Mouse (Mus musculus): ENCODE measurements around the gene Nr4a1.
A peak's percentile ranks its signal among the peaks of the same experiment; 100 is the strongest.

Gene Nr4a1

GRCm38 (mm10) chr15:101315832-101316231, 61.8 kb downstream of the Nr4a1 start:
- DNase-seq (ENCODE audit: low spot score in 2 of 2), result peak; percentile 90 to 92

GRCm38 (mm10) chr15:101316279-101316912, 62.3 kb downstream of the Nr4a1 start:
- DNase-seq (ENCODE audit: low spot score in 2 of 2), result no peak

- DNase-seq (ENCODE audit: low spot score in 2 of 2), result no peak
Observed at GRCm38 (mm10) chr15:101316913-101317813, 63.1 kb downstream of the Nr4a1 start.

- no peak for DNase-seq (ENCODE audit: low spot score in 2 of 2)
Observed at GRCm38 (mm10) chr15:101317814-101318500, 63.9 kb downstream of the Nr4a1 start.

DNA sequence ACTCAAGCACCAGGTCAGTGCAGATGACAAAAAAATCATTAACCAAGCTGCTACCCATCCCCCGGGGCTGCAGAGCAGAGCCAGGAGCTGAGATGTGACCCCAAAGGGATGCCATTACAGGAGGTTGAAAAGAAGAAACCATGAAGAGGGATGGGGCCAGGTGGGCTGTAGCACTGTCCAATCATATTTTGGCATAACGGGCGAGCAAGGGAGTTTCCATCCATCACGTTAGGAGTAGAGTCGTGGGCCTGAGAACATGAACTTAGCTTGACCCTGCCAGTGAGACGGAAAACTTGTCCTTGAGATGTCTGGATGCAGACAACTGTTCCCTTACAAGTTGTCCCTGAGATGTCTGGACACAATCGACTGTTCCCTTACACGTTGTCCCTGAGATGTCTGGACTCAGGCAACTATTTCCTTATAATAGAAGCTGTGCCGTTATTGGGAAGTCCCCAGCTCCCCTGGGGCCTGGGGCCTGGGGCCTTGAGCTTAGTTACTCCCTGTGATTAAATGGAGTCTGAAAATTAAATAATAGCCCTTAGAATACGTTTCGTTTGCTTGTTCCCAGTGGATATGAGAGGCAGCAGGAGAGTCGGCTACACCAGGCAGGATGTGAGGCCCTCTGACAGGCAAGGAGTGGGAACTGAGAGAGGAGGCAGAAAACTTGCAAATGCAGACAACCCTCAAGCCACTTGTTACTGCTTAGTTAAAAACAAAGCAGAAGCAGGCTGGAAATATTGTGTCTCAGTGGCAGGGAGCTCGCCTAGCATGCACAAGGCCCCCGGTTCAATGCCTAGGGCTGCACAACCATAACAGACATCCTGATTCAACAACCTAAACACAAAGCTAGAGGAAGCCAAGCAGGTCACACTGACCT, 65.1 kb downstream of the Nr4a1 start:
- no peak for DNase-seq (ENCODE audit: low spot score in 2 of 2)

- no peak for DNase-seq (ENCODE audit: low spot score in 2 of 2)
Observed at GRCm38 (mm10) chr15:101320010-101320617, 66.0 kb downstream of the Nr4a1 start.

DNA sequence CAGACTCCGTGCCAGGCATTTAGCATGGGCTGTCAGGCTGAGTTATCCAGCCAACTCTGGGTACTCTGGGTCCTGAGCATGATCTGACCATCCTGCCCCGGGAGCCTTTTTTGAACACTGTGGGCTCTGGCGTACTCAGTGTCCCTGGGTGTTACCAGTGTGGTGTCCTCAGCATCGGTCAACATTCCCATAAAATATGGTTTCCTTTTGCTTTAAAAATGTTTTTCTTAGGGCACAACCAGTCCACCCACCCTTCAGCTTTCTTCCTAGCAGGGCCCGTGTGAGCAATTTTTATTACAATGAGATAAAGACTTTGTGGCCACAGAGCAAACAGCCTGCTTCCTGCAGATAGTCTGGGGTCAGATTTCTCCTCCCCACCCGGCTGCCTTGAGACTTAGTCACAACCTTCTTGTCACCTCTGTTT, 66.6 kb downstream of the Nr4a1 start:
- DNase-seq (ENCODE audit: low spot score in 2 of 2), result no peak

DNA sequence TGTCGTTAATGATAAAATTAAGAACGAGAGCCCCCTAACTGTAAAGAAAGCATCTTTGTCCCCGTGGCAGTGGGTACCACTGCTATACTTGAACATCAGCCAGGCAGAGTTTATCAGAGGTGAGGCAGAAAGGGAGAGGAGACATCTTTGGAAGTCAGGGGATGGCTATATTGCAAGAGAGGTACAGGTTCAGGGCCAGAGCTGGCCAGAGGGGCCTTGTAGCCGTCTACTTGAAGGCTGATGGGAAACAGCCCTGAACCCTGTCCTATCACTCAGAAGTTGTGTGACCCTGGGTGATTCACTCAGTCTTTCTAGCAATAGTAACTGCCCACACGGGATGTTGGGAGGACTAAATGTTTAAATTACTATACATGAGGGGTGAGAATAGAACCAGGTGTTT, 67.1 kb downstream of the Nr4a1 start:
- DNase-seq (ENCODE audit: low spot score in 2 of 2), result no peak

- no peak for DNase-seq (ENCODE audit: low spot score in 2 of 2)
Observed at GRCm38 (mm10) chr15:101322106-101322505, 68.0 kb downstream of the Nr4a1 start.

DNA sequence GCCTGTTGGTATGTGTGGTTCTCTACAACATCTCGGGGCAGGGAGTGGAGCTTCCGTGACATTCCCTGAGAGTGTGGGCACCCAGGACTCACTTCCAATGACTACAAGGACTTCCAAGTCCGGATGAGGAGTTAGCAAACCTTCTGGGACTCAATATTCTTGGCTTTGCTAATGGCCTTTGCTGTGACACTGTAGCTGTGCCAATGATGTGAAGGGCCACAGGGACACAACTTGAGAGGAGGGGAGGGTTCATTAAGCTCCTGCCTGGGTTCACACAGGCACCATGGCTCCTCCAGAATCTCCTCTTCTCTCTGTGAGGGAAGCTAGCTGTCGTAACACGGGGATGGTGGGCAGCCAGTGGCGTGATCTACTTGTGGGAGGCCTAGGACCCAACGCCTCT, 68.6 kb downstream of the Nr4a1 start:
- DNase-seq (ENCODE audit: low spot score in 2 of 2), result no peak

DNA sequence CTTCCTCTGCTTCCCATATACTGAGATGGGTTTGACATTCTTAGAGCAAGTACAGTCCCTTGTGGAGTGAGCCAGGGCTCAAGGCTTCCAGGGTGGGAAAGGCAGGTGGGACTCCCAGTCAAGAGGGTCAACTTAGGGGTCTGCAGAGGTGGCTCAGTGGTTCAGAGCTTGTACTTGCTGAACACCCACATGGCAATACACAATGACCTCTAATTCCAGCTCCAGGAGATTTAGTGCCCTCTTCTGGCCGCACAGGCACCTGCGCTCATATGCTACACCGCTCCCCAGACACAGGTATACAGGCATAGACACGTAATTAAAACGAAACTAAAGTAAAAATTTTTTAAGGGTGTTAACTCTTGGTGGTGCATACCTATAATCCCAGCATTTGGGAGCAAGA, 69.4 kb downstream of the Nr4a1 start:
- DNase-seq (ENCODE audit: low spot score in 2 of 2), result no peak

All from frontal cortex, postnatal 10 days (tissue).